Mouse (Mus musculus): ENCODE results near the gene Kdm7a.

DNA sequence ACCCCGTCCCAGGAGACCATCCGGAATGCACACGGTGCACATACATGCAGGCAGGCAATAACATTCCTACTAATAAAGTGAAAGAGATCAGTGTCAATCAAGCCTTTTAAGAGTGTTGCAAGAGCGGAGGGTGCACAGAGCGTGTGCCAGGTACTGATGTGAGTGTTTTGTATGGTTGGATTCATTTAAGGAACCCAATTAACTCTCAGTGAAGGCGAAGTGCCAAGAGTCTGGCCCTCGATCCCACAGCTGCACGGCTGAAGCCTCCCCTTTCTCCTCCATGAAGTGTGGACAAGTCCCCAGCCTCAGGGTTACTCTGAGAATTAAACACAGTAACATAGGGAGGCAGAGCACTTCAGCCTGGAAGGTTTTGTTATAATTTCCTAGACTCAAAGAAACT is 48.7 kb upstream of the Kdm7a start:
- no peak for TF ChIP-seq CTCF (IDR thresholded peaks at IDR 0.05; ENCODE audit: extremely low read depth, insufficient read length, insufficient replicate concordance, low read depth, low read length)
- no peak for TF ChIP-seq POLR2A (IDR thresholded peaks at IDR 0.05; ENCODE audit: low read depth, low read length)
